Mouse (Mus musculus) kidney, postnatal 0 days (tissue): Measurements from ENCODE around the gene Myrfl. TPM values are rescaled to one million over a fixed set of nuclear protein-coding genes. Genes with fewer than 3 reads are reported as not detected.

ENCODE experiments used
- ATAC-seq: fragments of 200-750 bp; cut with Nextera tagmentation; replicated peaks from 2 replicates; pipeline ENCODE4 v1.8.0; 2017; ENCODE audit warnings: low read depth, moderate number of reproducible peaks, moderate TSS enrichment, moderate library complexity; ENCODE audit not compliant: low FRiP score
- DNase-seq: peaks from one replicate; pipeline ENCODE4 v3.0.0-alpha.2; 2016; ENCODE audit warnings: low spot score
- H3K27ac ChIP-seq: fragments of 300-500 bp; sonication (generic); 2 replicates; pipeline ENCODE4 v1.5.1; 2014; ENCODE audit warnings: mild to moderate bottlenecking
- H3K27me3 ChIP-seq: fragments of 300-500 bp; sonication (generic); 2 replicates; pipeline ENCODE4 v1.6.1; 2014; ENCODE audit warnings: low read length, mixed read lengths; ENCODE audit not compliant: insufficient read depth
- H3K36me3 ChIP-seq: fragments of 300-500 bp; sonication (generic); 2 replicates; pipeline ENCODE4 v1.6.1; 2014; ENCODE audit warnings: low read length, mixed read lengths; ENCODE audit not compliant: insufficient read depth
- H3K4me1 ChIP-seq: fragments of 300-500 bp; sonication (generic); replicated peaks from 2 replicates; pipeline ENCODE4 v1.6.1; 2014; ENCODE audit warnings: antibody characterized with exemption, low read length, mixed read lengths; ENCODE audit not compliant: insufficient read depth
- H3K4me2 ChIP-seq: fragments of 300-500 bp; sonication (generic); 2 replicates; pipeline ENCODE4 v1.6.1; 2014; ENCODE audit warnings: mild to moderate bottlenecking, low read length, moderate library complexity, mixed read lengths
- H3K4me3 ChIP-seq: fragments of 300-500 bp; sonication (generic); replicated peaks from 2 replicates; pipeline ENCODE4 v1.5.1; 2014; ENCODE audit warnings: low read depth, low read length
- H3K9ac ChIP-seq: fragments of 300-500 bp; sonication (generic); 2 replicates; pipeline ENCODE4 v1.6.1; 2014; ENCODE audit warnings: low read depth, low read length
- H3K9me3 ChIP-seq: fragments of 300-500 bp; sonication (generic); replicated peaks from 2 replicates; pipeline ENCODE4 v1.6.1; 2016; ENCODE audit warnings: low read length, inconsistent platforms, mixed read lengths
- CTCF ChIP-seq: IDR thresholded peaks from 2 replicates; pipeline ENCODE4 v1.5.1; 2016; ENCODE audit warnings: antibody characterized with exemption, low read depth, mild to moderate bottlenecking, moderate library complexity
- WGBS: fragments of 180-500 bp; shearing (Covaris S2); extraction: QIAGEN DNeasy Blood & Tissue Kit; methylation state at CpG from one replicate; pipeline ENCODE4 v1.1.7; 2014; 5-methylcytosine and 5-hydroxymethylcytosine counted together
- polyA plus RNA-seq: library from polyadenylated mRNA; unstranded; fragments of >200 nt; fragmentation: Nextera tagmentation; extraction: Ambion mirVana; gene quantifications from 2 replicates; pipeline ENCODE4 v1.2.1, GENCODE M21; 2015

The Myrfl gene
- polyA plus RNA-seq, 1 experiment from 2014 or later, result 0.04 TPM

DNA sequence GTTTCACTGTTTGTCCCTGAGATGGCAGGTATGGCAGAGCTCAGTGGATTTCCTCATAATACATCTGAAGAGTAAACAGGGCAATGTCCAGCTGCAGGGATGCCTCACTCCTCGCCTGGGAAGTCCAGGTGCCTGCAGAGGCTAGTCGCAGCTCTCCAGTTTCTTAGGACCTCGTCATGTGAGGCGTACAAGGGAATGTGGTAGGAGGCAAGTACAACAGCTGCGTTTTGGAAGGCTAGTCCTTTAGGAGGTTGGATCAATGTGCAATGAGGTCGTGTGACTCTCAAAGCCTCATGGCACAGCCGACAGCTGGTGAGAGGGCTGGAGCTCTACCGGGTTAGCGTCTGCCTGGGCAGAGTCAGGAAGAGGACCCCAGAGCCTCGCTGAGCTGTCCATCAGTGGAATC is 7.8 kb upstream of the Myrfl start:
- Histone ChIP-seq H3K9me3 (no peaks in the 10 kb centered on the region), H3K27ac (no peak overlapping the region), H3K9ac (no peak overlapping the region), H3K4me1 (no peaks in the 10 kb centered on the region), H3K36me3 (0 out of 2 replicates have a peak, but pooled peaks cover 25% of the 10 kb centered on the region), H3K27me3 (no peaks in the 10 kb centered on the region), H3K4me2 (no peak overlapping the region), H3K4me3 (no peak overlapping the region)
- ATAC-seq (peak; percentile 41; the same call in 1 of the 2 replicates), DNase-seq (no peak)
- WGBS, result 78% methylated on average over 10 of the region's 10 CpGs
- TF ChIP-seq CTCF, result no peak

- H3K9ac ChIP-seq, result no peak overlapping the region
- no peak for DNase-seq
- 90% methylated on average over 12 of the region's 12 CpGs for WGBS
- no peak for ATAC-seq
- no peak for TF ChIP-seq CTCF
- no peak overlapping the region for H3K27ac ChIP-seq
- no peak overlapping the region for H3K4me3 ChIP-seq
- H3K4me2 ChIP-seq, result no peak overlapping the region
- no peaks in the 10 kb centered on the region for H3K9me3 ChIP-seq
- no peaks in the 10 kb centered on the region for H3K36me3 ChIP-seq
- H3K27me3 ChIP-seq, result no peaks in the 10 kb centered on the region
- H3K4me1 ChIP-seq, result no peaks in the 10 kb centered on the region
Measured at GRCm38 (mm10) chr10:116895108-116895833, 1.4 kb downstream of the Myrfl start.

DNA sequence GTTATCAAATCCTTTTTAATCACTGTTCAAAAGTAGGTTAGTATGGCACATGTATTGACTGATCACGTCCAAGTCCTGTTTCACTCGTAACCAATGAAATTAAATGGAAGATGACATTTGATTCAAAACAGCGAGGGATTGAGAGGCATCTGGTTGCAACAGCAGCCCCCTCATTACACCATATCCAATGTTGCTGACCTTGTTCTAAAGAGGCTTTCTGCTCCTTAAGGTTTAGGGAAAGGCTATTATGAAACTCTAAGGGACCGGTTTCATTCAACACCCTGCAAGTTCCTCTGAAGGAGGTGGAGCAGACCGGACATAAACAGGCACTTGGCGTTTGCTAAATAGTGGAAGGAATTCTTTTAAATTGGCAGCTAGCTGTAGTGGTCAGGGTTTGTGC is 2.2 kb downstream of the Myrfl start:
- 75% methylated on average over 6 of the region's 6 CpGs for WGBS
- no peak for DNase-seq
- no peaks in the 10 kb centered on the region for H3K4me1 ChIP-seq
- H3K9me3 ChIP-seq, result no peaks in the 10 kb centered on the region
- H3K4me2 ChIP-seq, result no peak overlapping the region
- ATAC-seq, result no peak
- H3K9ac ChIP-seq, result no peak overlapping the region
- no peak for TF ChIP-seq CTCF
- H3K27me3 ChIP-seq, result no peaks in the 10 kb centered on the region
- H3K27ac ChIP-seq, result no peak overlapping the region
- no peaks in the 10 kb centered on the region for H3K36me3 ChIP-seq
- H3K4me3 ChIP-seq, result no peak overlapping the region

DNA sequence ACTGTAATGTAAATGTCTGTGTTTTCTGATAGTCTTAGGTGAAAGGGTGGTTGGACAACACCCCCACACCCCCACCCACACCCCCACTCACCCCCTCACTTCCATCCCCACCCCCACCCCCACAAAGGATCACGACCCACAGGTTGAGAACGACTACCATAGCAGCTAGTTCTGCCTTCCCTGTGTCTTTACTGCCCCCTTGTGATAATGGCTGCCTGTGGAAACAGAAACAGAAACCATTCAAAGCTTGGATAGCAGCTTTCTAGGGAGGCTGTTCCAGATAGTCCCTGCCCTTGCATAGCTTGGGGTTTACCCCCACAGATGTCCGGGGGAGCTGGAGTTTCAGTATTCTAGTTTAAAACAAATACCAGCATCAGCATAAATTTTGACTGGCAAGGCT is 3.0 kb downstream of the Myrfl start:
- Histone ChIP-seq H3K36me3 (no peaks in the 10 kb centered on the region), H3K4me1 (no peaks in the 10 kb centered on the region), H3K27me3 (no peaks in the 10 kb centered on the region), H3K4me2 (no peak overlapping the region), H3K4me3 (no peak overlapping the region), H3K27ac (no peak overlapping the region), H3K9ac (no peak overlapping the region), H3K9me3 (no peaks in the 10 kb centered on the region)
- peak; percentile 63 for DNase-seq
- peak; percentile 72 for TF ChIP-seq CTCF
- no peak; the same call in 1 of the 2 replicates for ATAC-seq
- WGBS, result 14% methylated on average over 3 of the region's 3 CpGs

- WGBS, result 41% methylated on average over 5 of the region's 5 CpGs
- H3K27me3 ChIP-seq, result no peaks in the 10 kb centered on the region
- ATAC-seq, result no peak
Measured at GRCm38 (mm10) chr10:116890587-116890986, 6.1 kb downstream of the Myrfl start.

GRCm38 (mm10) chr10:116884552-116884951 is 12.2 kb downstream of the Myrfl start:
- no peak overlapping the region for H3K27ac ChIP-seq
- TF ChIP-seq CTCF, result no peak

More at GRCm38 (mm10) chr10:116890587-116890986, 6.1 kb downstream of the Myrfl start:
- Histone ChIP-seq H3K4me2 (no peak overlapping the region), H3K36me3 (no peaks in the 10 kb centered on the region), H3K4me3 (no peak overlapping the region), H3K27ac (no peak overlapping the region), H3K4me1 (no peaks in the 10 kb centered on the region), H3K9me3 (no peaks in the 10 kb centered on the region), H3K9ac (no peak overlapping the region)
- no peak for DNase-seq
- no peak for TF ChIP-seq CTCF

DNA sequence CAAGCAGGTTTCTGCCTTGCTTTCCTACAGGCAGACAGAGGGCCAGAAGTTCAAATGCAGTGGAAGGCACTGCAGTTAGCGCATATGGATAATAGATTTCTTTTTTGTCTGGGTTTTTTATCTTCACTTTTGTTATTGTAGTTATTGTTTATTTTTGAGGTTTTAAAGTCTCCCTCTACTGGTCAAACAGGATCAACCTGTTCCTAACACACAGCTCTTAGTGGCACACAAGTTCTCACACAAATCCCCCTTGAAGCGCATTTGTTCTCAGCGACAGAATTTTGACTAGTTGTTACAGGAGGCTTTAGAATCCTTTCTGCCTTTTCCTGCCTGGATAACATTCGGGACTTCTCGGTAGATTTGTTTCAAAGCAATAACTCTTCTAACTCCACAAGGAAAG is 13.2 kb downstream of the Myrfl start:
- Histone ChIP-seq H3K9me3 (no peaks in the 10 kb centered on the region), H3K27ac (no peak overlapping the region), H3K36me3 (no peaks in the 10 kb centered on the region), H3K27me3 (no peaks in the 10 kb centered on the region), H3K4me3 (no peak overlapping the region), H3K4me2 (no peak overlapping the region), H3K4me1 (no peaks in the 10 kb centered on the region), H3K9ac (no peak overlapping the region)
- TF ChIP-seq CTCF, result peak; percentile 37; the same call in 1 of the 2 replicates
- ATAC-seq, result no peak
- 38% methylated on average over 5 of the region's 5 CpGs for WGBS
- DNase-seq, result peak; percentile 28

More at GRCm38 (mm10) chr10:116884552-116884951, 12.2 kb downstream of the Myrfl start:
- H3K9ac ChIP-seq, result no peak overlapping the region
- DNase-seq, result no peak
- H3K36me3 ChIP-seq, result no peaks in the 10 kb centered on the region
- H3K27me3 ChIP-seq, result no peaks in the 10 kb centered on the region
- no peak overlapping the region for H3K4me3 ChIP-seq
- no peak overlapping the region for H3K4me2 ChIP-seq
- no peaks in the 10 kb centered on the region for H3K9me3 ChIP-seq
- H3K4me1 ChIP-seq, result no peaks in the 10 kb centered on the region
- 63% methylated on average over 3 of the region's 3 CpGs for WGBS
- ATAC-seq, result no peak
